Mouse (Mus musculus): ENCODE measurements around the gene Prpf38b.

The Prpf38b gene

GRCm38 (mm10) chr3:108911548-108912413 is at the start of gene Prpf38b:
TSS of gene Prpf38b (minus strand) at chr3:108911727.
- peak; percentile 91 for DNase-seq (ENCODE audit: low read depth, low spot score)

- peak; percentile 64 for DNase-seq (ENCODE audit: low read depth, low spot score)
Measured at GRCm38 (mm10) chr3:108961226-108961625, 49.7 kb upstream of the Prpf38b start.

DNA sequence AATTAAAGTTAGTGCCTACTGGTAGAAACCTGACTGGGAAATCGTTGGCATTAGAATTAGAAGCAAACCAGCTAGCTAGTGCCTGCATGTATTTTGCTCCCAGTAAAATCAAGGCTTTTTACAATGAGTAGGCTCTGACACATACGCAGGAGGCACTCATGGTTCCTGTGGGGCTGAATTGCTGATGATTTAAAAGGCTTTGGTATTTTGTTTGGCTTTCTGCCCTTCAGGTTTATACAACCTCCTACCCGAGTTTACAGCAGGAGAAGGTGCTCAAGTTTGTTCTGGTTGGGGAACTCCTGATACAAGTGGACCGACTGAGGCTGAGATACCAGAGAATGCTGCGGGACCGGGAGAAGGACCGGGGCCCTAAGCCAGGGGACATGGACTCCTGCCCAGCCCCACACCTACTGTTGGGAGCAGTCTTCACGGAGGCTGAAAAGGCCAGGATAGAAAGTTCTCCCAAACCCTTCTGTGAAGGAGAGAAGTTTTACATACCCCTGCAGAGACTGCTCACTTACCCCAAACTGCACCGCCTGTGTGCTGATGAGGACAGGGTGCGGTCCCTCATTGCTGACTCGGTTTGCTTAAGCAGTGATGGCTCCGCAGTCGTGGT is 48.3 kb upstream of the Prpf38b start:
- DNase-seq (ENCODE audit: low read depth, low spot score), result no peak

GRCm38 (mm10) chr3:108957976-108958375 is 46.4 kb upstream of the Prpf38b start:
- DNase-seq (ENCODE audit: low read depth, low spot score), result no peak

- no peak for DNase-seq (ENCODE audit: low read depth, low spot score)
Measured at GRCm38 (mm10) chr3:108940996-108941395, 29.5 kb upstream of the Prpf38b start.

DNA sequence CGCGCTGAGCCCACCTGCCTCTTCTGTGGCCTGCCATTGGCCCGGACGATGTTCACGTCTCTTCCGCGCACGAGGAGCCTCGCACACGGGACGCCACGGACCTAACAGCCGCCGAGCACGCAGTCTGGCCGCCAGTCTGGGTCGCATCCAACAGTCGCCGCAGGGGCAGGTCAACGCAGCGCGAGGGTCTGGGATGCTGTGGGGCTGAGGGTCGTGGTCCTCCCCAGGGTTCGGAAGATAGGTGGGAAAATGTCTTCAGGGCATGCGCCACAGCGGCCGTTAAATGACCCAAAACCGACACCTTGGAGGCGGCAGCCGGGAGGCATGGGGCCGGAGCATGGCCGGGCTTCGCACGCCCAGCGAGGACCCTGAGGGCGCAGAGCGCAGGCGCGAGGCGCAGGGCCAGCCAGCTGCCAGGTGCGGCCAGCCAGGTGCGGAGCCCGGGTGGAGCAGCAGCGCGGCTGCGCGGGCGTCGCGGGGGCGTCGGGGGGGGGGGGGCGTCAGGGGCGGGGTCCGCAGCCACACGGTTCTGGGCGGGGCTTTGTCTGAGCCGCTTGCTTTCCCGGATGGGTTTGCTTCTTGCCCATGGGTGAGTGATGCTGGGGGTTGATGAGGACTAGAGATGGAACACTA is 28.6 kb upstream of the Prpf38b start, which contains the start of gene Gm9857:
Gene Gm9857 (minus strand): TSS at position 445 of the 633 bp plus-strand sequence.
- DNase-seq (ENCODE audit: low read depth, low spot score), result no peak

DNA sequence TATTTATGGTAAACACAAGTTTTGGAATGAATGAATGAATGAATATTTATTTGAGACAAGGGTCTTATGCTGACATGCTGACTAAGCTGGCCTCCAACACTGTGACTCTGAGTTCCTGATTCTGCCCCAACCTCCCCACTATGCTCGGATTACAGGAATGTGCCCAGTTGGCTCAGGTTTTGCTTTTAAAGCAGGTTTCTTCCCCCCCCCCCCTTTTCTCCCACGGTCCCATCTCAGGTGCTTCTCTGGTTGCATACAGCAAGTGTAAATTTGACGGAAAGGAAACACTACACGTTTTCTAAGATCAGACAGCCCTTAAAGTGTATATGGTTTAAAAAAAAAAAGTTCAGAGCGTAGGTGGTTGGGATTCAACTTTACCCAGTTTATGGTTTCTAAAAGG is 28.0 kb upstream of the Prpf38b start, which contains the start of gene Henmt1:
Gene Henmt1 (plus strand): TSS at position 301 of the 400 bp plus-strand sequence.
- no peak for DNase-seq (ENCODE audit: low read depth, low spot score)

DNA sequence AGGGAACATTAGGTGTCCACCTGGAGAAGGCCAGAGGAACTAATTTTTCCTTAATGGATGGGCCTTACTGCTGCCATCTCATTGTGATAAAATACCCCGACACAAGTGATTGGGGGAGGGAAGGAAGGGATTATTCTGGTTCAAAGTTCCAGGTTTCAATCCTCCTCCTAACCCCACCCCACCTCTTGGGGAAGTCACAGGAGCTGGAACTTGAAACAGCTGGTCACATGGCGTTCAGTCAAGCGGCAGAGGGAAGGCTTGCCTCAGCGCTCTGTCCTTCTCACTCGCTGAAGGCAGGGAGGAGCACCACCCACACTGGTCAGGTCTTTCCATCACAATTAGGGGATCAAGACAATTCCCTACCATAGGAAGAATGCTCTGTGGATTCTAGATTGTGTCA is 27.2 kb upstream of the Prpf38b start:
- DNase-seq (ENCODE audit: low read depth, low spot score), result no peak

GRCm38 (mm10) chr3:108933557-108933956 is 22.0 kb upstream of the Prpf38b start:
- no peak for DNase-seq (ENCODE audit: low read depth, low spot score)

- DNase-seq (ENCODE audit: low read depth, low spot score), result no peak
Measured at GRCm38 (mm10) chr3:108926308-108926707, 14.8 kb upstream of the Prpf38b start.

DNA sequence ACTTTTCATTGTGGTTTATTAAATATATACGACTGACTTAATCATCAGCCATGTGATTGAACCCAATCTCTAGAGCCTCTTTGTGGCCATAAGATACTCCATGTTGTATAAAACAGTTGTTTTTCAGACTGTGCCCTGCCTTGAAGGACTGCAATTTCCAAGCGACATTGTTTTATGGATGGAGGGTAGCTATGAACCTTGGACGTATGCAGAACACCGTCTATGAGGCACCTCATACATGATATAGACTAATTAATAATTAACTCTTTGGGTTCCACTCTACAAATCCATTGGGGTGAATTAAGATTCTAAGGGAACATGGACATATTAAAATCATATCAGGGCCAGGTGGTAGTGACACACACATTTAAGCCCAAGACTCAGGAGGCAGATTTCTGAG is 14.2 kb upstream of the Prpf38b start:
- DNase-seq (ENCODE audit: low read depth, low spot score), result no peak

DNA sequence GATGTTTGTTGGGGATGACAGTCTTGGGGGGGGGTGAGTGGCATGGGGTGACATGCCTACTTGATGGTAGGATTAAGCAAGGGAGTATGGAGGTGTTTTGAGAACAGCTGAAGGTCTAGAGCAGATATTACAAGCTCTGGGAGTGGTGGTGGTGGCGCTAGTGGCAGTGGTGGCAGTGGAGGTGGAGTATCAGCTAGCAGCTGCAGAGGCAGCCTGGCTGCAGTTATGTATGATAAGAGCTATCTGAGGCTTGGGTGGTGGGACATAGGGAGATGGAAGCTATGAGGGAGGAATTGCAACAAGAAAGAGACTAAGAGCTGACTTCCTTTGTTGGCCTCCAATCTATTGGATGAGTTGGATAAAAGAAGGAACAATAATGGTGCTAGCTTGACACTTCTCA is 10.3 kb upstream of the Prpf38b start:
- DNase-seq (ENCODE audit: low read depth, low spot score), result no peak

DNA sequence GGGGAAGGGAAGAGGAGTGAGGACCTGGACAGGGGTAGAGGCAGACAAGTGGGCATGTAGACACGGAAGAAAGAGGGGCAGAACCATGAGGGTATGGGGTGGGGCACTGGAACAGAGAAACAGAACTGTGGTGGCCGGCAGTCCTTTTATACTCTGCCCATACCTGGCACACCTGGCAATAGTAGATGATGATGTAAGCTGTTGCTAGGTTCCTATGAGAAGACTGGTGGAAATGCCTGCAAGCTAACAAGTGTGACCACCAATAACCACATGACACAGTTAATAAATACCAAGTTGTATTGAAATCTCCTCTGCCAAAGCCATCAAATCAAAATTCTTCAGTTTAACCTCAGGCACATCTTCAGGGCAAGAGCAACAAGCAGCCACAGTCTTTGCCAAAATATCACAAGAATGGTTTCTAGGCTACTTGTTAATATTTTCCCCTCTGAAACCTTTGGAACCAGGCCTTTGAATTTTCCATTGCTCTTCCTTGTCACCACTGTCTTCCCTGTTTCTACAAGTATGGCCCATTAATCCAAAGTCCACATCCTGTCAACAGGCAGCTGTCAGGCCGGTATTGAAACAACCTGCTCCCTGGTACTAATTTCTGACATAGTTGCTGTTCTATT is 9.0 kb upstream of the Prpf38b start:
- no peak for DNase-seq (ENCODE audit: low read depth, low spot score)

DNA sequence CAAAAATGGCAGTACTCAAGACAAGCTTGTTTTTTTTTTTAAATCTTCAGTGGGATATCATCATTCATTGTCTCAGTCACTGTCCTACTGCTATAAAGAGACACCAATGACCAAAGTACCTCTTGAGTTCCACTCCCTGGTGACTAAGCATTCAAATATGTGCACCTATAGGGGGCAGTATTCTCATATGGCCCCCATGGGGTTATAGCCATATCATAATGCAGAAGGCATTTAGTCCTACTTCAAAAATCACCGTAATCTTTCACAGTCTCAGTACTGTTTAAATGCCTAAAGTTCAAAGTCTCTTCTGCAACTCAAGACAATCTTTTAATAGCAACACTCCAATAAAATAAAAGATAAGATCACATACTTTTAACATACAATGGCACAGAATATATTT is 7.3 kb upstream of the Prpf38b start:
- no peak for DNase-seq (ENCODE audit: low read depth, low spot score)

DNA sequence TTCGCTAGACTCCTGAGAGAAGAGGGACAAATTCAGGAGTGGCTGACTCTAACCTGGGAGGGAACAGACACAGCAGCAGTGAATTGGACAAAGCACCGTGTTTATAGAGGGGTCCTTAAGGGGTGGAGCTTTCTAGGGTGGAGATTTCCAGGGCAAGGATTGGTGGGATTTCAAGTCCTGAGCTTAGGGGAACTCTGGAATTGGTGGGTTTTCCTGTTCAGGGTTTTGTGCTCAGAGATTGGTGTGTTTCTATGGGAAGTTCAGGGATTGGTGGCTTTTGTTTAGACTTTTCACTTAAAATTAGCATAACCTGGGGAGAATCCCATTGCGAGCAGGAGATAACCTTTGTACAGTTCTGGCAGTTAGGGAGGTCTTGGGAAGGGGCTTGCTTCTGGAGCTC is 6.5 kb upstream of the Prpf38b start:
- DNase-seq (ENCODE audit: low read depth, low spot score), result no peak

GRCm38 (mm10) chr3:108916857-108917256 is 5.3 kb upstream of the Prpf38b start:
- DNase-seq (ENCODE audit: low read depth, low spot score), result no peak

GRCm38 (mm10) chr3:108915999-108916398 is 4.5 kb upstream of the Prpf38b start:
- DNase-seq (ENCODE audit: low read depth, low spot score), result no peak

DNA sequence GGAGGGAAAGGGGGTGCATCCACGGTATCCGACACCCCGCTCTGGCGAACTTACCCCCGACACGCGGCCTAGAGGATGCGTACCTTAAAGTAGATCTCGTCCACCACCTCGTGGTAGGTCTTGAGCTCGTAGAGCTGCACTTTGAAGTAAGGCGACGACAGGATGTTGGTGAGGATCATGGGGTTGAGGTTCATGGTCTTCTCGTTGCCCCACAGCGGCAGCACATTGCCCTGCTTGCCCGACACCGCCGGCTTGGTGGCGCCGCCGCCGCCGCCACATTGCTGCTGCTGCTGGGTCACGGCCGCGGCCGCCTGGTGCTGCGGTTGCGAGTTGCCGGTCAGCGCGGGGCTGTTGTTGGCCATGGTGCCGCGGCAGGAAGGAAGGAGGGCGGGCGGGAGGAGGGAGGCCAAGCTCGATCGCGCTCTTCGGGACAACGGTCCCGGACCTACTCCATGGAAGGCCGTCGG is 413 bp downstream of the Prpf38b start:
- no peak for DNase-seq (ENCODE audit: low read depth, low spot score)

GRCm38 (mm10) chr3:108910303-108911080 is 1.0 kb downstream of the Prpf38b start:
- DNase-seq (ENCODE audit: low read depth, low spot score), result no peak

- no peak for DNase-seq (ENCODE audit: low read depth, low spot score)
Measured at GRCm38 (mm10) chr3:108902934-108903333, 8.6 kb downstream of the Prpf38b start.

DNA sequence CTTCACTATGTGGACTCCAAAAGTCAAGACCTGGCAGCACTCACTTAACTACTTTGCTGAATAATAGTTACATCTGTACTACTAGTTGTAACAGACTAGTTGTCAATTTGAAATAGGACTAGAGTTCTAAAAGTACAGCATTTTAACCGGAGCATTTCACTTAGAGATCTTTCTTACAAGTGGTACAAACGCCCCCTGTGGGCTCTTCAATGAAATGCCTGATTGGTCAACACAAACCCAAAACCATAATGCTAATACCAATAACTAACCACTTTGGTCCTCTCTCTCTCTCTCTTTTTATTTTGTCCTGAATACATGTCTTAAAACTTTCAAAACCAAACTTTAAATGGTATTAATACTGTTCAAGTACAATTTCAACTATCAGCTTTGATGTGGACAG is 9.5 kb downstream of the Prpf38b start:
- DNase-seq (ENCODE audit: low read depth, low spot score), result no peak
